Mouse (Mus musculus): ENCODE data around the gene Sh2d1b1.

Gene Sh2d1b1

DNA sequence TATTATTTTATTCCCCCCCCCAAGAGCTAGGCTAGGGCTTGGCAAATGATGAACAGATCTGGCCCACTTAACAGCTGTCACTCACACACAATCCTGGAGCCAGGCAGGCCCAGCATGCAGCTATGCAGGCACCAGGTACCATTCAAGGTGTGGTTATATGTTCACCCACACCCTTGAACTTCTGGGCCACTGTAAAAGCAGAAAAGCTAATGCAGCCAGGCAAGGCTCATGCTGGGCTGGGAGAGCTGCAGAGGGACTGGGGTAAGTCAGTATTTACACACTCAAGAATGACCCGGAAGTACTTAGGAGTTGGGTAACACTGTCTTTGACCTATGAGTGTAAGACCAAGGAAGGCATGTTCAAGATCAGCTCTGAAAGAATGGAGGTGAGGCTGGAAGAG, 47.2 kb downstream of the Sh2d1b1 start:
- no peak for DNase-seq (ENCODE audit: low spot score in 2 of 2)

DNA sequence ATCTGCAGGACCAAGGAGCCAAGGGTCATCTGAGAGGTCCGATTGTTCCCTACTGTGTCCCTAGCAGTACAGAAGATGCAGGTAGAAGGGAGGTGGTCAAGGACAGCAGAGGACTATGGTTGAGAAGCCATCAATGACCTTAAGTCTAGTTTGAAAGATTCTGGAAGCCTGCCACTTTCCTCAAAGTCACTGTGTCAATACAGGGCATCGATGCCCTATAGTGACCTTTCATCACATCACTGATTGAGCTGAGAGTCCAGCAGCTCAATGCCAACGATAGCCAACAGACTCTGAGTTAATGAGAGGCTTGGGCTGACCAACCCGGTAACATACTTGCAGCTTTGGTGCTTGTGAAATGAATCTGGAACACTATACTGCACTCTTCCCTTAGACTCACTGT, 48.2 kb downstream of the Sh2d1b1 start:
- DNase-seq (ENCODE audit: low spot score in 2 of 2): no peak

DNA sequence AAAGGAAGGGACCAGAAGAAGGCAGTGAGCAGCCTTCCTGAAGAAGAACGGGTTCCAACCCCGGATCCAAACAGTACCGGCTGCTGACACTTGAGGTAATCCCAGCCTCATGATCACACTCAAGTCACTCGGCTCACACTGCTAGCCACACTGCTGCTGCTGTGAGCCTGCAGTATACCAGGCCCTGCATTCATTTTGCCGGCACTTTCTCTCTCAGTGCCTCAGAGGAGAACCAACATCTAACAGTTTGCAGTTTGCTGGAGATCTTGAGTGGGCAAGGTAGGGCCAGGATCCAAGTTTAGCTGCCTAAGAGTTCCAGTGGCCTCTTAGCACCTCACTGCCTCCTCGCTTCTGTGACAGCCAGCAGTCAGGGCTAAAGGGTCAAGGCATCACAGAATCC, 54.8 kb downstream of the Sh2d1b1 start:
- no peak for DNase-seq (ENCODE audit: low spot score in 2 of 2)

DNA sequence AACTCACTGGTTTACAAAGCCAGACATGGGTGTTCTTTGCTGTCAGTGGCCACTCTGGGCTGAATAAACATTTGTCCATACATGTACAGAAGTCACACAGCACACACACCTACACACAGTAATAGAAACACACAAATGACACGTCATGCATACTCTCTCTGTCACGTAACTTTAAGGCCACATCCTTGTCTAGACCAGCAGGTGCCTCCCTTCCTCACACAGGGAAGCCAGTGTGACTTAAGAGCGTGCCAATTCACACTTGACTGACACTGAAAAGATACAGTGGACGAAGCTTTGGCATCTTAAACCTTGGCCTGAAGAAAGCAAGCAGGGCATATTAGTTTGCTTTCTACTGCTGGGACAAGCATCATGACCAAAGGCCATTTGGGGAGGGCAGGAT, 55.7 kb downstream of the Sh2d1b1 start:
- DNase-seq (ENCODE audit: low spot score in 2 of 2): no peak
